Mouse (Mus musculus): Measurements from ENCODE around the gene Ccm2.

Gene Ccm2

GRCm38 (mm10) chr11:6528186-6529006 is 18.3 kb upstream of the Ccm2 start:
- intact Hi-C loops (cut with DNase I): loop anchor here (5.0 kb wide), 1 partner anchor 56 kb away; no protein-coding TSS in a partner anchor

GRCm38 (mm10) chr11:6529961-6530360 is 16.7 kb upstream of the Ccm2 start:
- intact Hi-C loops (cut with DNase I): loop anchor here (5.0 kb wide), 1 partner anchor 58 kb away; no protein-coding TSS in a partner anchor

GRCm38 (mm10) chr11:6530746-6531145 is 15.9 kb upstream of the Ccm2 start:
- intact Hi-C loops (cut with DNase I): no loop called here

GRCm38 (mm10) chr11:6544683-6545082 is 2.0 kb upstream of the Ccm2 start:
- intact Hi-C loops (cut with DNase I): no loop called here

- intact Hi-C loops (cut with DNase I): no loop called here
Observed at GRCm38 (mm10) chr11:6545186-6545856, 1.4 kb upstream of the Ccm2 start.

GRCm38 (mm10) chr11:6545857-6546192 is 862 bp upstream of the Ccm2 start:
- intact Hi-C loops (cut with DNase I): no loop called here

GRCm38 (mm10) chr11:6547037-6547680 is 472 bp downstream of the Ccm2 start:
- intact Hi-C loops (cut with DNase I): no loop called here

- intact Hi-C loops (cut with DNase I): no loop called here
Observed at GRCm38 (mm10) chr11:6547696-6548325, 1.1 kb downstream of the Ccm2 start.

- intact Hi-C loops (cut with DNase I): no loop called here
Observed at GRCm38 (mm10) chr11:6549770-6550169, 3.1 kb downstream of the Ccm2 start.

GRCm38 (mm10) chr11:6550201-6550600 is 3.5 kb downstream of the Ccm2 start:
- intact Hi-C loops (cut with DNase I): no loop called here

GRCm38 (mm10) chr11:6558234-6558633 is 11.5 kb downstream of the Ccm2 start:
- intact Hi-C loops (cut with DNase I): no loop called here

GRCm38 (mm10) chr11:6559996-6560395 is 13.3 kb downstream of the Ccm2 start:
- intact Hi-C loops (cut with DNase I): no loop called here

- intact Hi-C loops (cut with DNase I): no loop called here
Observed at GRCm38 (mm10) chr11:6560655-6561360, 14.1 kb downstream of the Ccm2 start.

- intact Hi-C loops (cut with DNase I): no loop called here
Observed at GRCm38 (mm10) chr11:6561474-6561873, 14.8 kb downstream of the Ccm2 start.

- intact Hi-C loops (cut with DNase I): no loop called here
Observed at GRCm38 (mm10) chr11:6562359-6562758, 15.7 kb downstream of the Ccm2 start.

GRCm38 (mm10) chr11:6563201-6563600 is 16.5 kb downstream of the Ccm2 start:
- intact Hi-C loops (cut with DNase I): no loop called here

- intact Hi-C loops (cut with DNase I): no loop called here
Observed at GRCm38 (mm10) chr11:6566496-6566895, 19.8 kb downstream of the Ccm2 start.

- intact Hi-C loops (cut with DNase I): no loop called here
Observed at GRCm38 (mm10) chr11:6567951-6568350, 21.3 kb downstream of the Ccm2 start.

- intact Hi-C loops (cut with DNase I): no loop called here
Observed at GRCm38 (mm10) chr11:6568584-6569409, 22.1 kb downstream of the Ccm2 start.

GRCm38 (mm10) chr11:6569410-6569777 is 22.7 kb downstream of the Ccm2 start:
- intact Hi-C loops (cut with DNase I): no loop called here
